Mouse (Mus musculus) MEL (cell line): ENCODE measurements around the gene Srgn. TPM values are rescaled to one million over a fixed set of nuclear protein-coding genes. Genes with fewer than 3 reads are reported as not detected.

Experiments
- DNase-seq: peaks from one replicate; pipeline ENCODE4 v3.0.0; 2011; ENCODE audit warnings: low read depth, low spot score
- H3K27ac ChIP-seq: 2 replicates; pipeline ENCODE4 v1.5.1; 2012; ENCODE audit warnings: low read depth, mild to moderate bottlenecking, control low read depth, low read length, moderate library complexity; ENCODE audit not compliant: control insufficient read depth
- H3K27me3 ChIP-seq, 2 experiments: fragments of 150-350 bp in 1 of 2; sonication (generic) in 1 of 2; 2 replicates each; pipeline ENCODE4 v1.6.1; 2012; ENCODE audit warnings: low read length in 2 of 2, mild to moderate bottlenecking in 2 of 2, improper control_type of control experiment in 1 of 2, moderate library complexity in 1 of 2; ENCODE audit not compliant: insufficient read depth in 2 of 2, control insufficient read depth in 1 of 2
- H3K36me3 ChIP-seq, 2 experiments: 2 replicates each; pipeline ENCODE4 v1.6.1; 2012 to 2014; ENCODE audit warnings: low read length in 2 of 2, improper control_type of control experiment in 1 of 2, inconsistent platforms in 1 of 2, mild to moderate bottlenecking in 1 of 2; ENCODE audit not compliant: insufficient read depth in 2 of 2, control insufficient read depth in 1 of 2
- H3K4me1 ChIP-seq, 2 experiments: fragments of 150-350 bp in 1 of 2; sonication (generic) in 1 of 2; 2 replicates each; pipeline ENCODE4 v1.6.1; 2012; ENCODE audit warnings: low read length in 2 of 2, improper control_type of control experiment in 1 of 2, mild to moderate bottlenecking in 1 of 2; ENCODE audit not compliant: insufficient read depth in 2 of 2, control insufficient read depth in 1 of 2
- H3K4me3 ChIP-seq, 2 experiments: fragments of 150-350 bp in 1 of 2; sonication (generic) in 1 of 2; 2 replicates each; pipeline ENCODE4 v1.5.1; 2012; ENCODE audit warnings: low read depth in 2 of 2, low read length in 2 of 2, mild to moderate bottlenecking in 2 of 2, moderate library complexity in 2 of 2, control low read depth in 1 of 2, improper control_type of control experiment in 1 of 2; ENCODE audit not compliant: control insufficient read depth in 1 of 2, insufficient read depth in 1 of 2
- H3K79me2 ChIP-seq: 2 replicates; pipeline ENCODE4 v1.6.1; 2012; ENCODE audit warnings: mild to moderate bottlenecking, low read length, moderate library complexity; ENCODE audit not compliant: control insufficient read depth, poor library complexity, insufficient read depth
- H3K9ac ChIP-seq: 2 replicates; pipeline ENCODE4 v1.6.1; 2012; ENCODE audit warnings: low read depth, mild to moderate bottlenecking, control low read depth, low read length, moderate library complexity; ENCODE audit not compliant: control insufficient read depth, poor library complexity, severe bottlenecking
- H3K9me3 ChIP-seq: fragments of 150-350 bp; sonication (generic); replicated peaks from 2 replicates; pipeline ENCODE4 v1.6.1; 2012; ENCODE audit warnings: mild to moderate bottlenecking, low read length, improper control_type of control experiment, moderate library complexity; ENCODE audit not compliant: insufficient read depth
- BHLHE40 ChIP-seq: IDR thresholded peaks from 2 replicates; pipeline ENCODE4 v1.6.1; 2012; ENCODE audit warnings: low read depth, mild to moderate bottlenecking, inconsistent platforms, low read length, improper control_type of control experiment, borderline replicate concordance
- E2F4 ChIP-seq: IDR thresholded peaks from 2 replicates; pipeline ENCODE4 v1.6.1; 2011; ENCODE audit warnings: low read depth, low read length, improper control_type of control experiment, borderline replicate concordance
- GABPA ChIP-seq: IDR thresholded peaks from 2 replicates; pipeline ENCODE4 v1.6.1; 2012; ENCODE audit warnings: low read depth, mild to moderate bottlenecking, inconsistent platforms, low read length, improper control_type of control experiment, moderate library complexity
- GATA1 ChIP-seq: IDR thresholded peaks from 2 replicates; pipeline ENCODE4 v1.6.1; 2011; ENCODE audit warnings: low read depth, low read length, improper control_type of control experiment
- JUND ChIP-seq: IDR thresholded peaks from 2 replicates; pipeline ENCODE4 v1.6.1; 2011; ENCODE audit warnings: low read depth, mild to moderate bottlenecking, improper control_type of control experiment, low read length
- MEF2A ChIP-seq: IDR thresholded peaks from 2 replicates; pipeline ENCODE4 v1.6.1; 2014; ENCODE audit warnings: low read depth, mild to moderate bottlenecking, inconsistent platforms, low read length, improper control_type of control experiment; ENCODE audit not compliant: poor library complexity, insufficient replicate concordance, severe bottlenecking; ENCODE audit errors: extremely low read depth
- NELFE ChIP-seq: IDR thresholded peaks from 2 replicates; pipeline ENCODE4 v1.6.1; 2011; ENCODE audit warnings: low read depth, low read length, improper control_type of control experiment
- POLR2A ChIP-seq, 2 experiments: IDR thresholded peaks; 2 replicates each; pipeline ENCODE4 v1.6.1; 2011 to 2012; ENCODE audit warnings: low read length in 2 of 2, mild to moderate bottlenecking in 2 of 2, control low read depth in 1 of 2, improper control_type of control experiment in 1 of 2, low read depth in 1 of 2, moderate library complexity in 1 of 2; ENCODE audit not compliant: control insufficient read depth in 1 of 2, insufficient read depth in 1 of 2, poor library complexity in 1 of 2
- RAD21 ChIP-seq: IDR thresholded peaks from 2 replicates; pipeline ENCODE4 v1.6.1; 2011; ENCODE audit warnings: mild to moderate bottlenecking, low read depth, low read length, improper control_type of control experiment
- RCOR1 ChIP-seq: IDR thresholded peaks from 2 replicates; pipeline ENCODE4 v1.6.1; 2012; ENCODE audit warnings: low read depth, mild to moderate bottlenecking, inconsistent platforms, low read length, improper control_type of control experiment
- TAL1 ChIP-seq: IDR thresholded peaks from 2 replicates; pipeline ENCODE4 v1.6.1; 2012; ENCODE audit warnings: mild to moderate bottlenecking, inconsistent platforms, low read length, moderate library complexity, mixed read lengths
- TBP ChIP-seq: IDR thresholded peaks from 2 replicates; pipeline ENCODE4 v1.8.0; 2011; ENCODE audit warnings: low read depth, low read length, improper control_type of control experiment
- TCF12 ChIP-seq: IDR thresholded peaks from 2 replicates; pipeline ENCODE4 v1.6.1; 2014; ENCODE audit warnings: low read depth, mild to moderate bottlenecking, inconsistent platforms, low read length, improper control_type of control experiment, moderate library complexity
- USF1 ChIP-seq: IDR thresholded peaks from 2 replicates; pipeline ENCODE4 v1.6.1; 2014; ENCODE audit warnings: low read depth, mild to moderate bottlenecking, inconsistent platforms, low read length, improper control_type of control experiment, moderate library complexity
- USF2 ChIP-seq, 2 experiments: IDR thresholded peaks; 2 replicates each; pipeline ENCODE4 v1.6.1; 2011 to 2012; ENCODE audit warnings: improper control_type of control experiment in 2 of 2, low read length in 2 of 2, borderline replicate concordance in 1 of 2, inconsistent platforms in 1 of 2, low read depth in 1 of 2, mild to moderate bottlenecking in 1 of 2; ENCODE audit not compliant: insufficient read depth in 1 of 2
- ZC3H11A ChIP-seq: IDR thresholded peaks from 2 replicates; pipeline ENCODE4 v1.6.1; 2012; ENCODE audit warnings: low read depth, mild to moderate bottlenecking, inconsistent platforms, low read length, improper control_type of control experiment
- ZKSCAN1 ChIP-seq: IDR thresholded peaks from 2 replicates; pipeline ENCODE4 v1.6.1; 2012; ENCODE audit warnings: low read depth, mild to moderate bottlenecking, inconsistent platforms, low read length, improper control_type of control experiment, moderate library complexity
- ZMIZ1 ChIP-seq: IDR thresholded peaks from 2 replicates; pipeline ENCODE4 v1.6.1; 2012; ENCODE audit warnings: low read depth, mild to moderate bottlenecking, inconsistent platforms, low read length, improper control_type of control experiment, moderate library complexity
- polyA plus RNA-seq, 2 experiments: library from polyadenylated mRNA; stranded (reverse) in 1 of 2; unstranded in 1 of 2; fragments of >175 nt in 1 of 2; fragments of >200 nt in 1 of 2; gene quantifications; 2 replicates each; pipeline versions ENCODE4 v1.2.1 to v1.2.4; 2012; ENCODE audit warnings: low replicate concordance in 2 of 2, low read depth in 1 of 2; ENCODE audit not compliant: insufficient read length in 2 of 2, insufficient read depth in 1 of 2, missing spikeins in 1 of 2
- total RNA-seq: library from RNA; depleted of rRNA; stranded (reverse); fragments of 300-350 nt; gene quantifications from 2 replicates; pipeline ENCODE4 v1.2.3, GENCODE M21; 2012; rRNA removed

Srgn gene
- total RNA-seq: 217 and 236 TPM in 2 replicates
- 100 to 1,000 TPM in 1 of 2 experiments, not detected in 1; 164 TPM for polyA plus RNA-seq

DNA sequence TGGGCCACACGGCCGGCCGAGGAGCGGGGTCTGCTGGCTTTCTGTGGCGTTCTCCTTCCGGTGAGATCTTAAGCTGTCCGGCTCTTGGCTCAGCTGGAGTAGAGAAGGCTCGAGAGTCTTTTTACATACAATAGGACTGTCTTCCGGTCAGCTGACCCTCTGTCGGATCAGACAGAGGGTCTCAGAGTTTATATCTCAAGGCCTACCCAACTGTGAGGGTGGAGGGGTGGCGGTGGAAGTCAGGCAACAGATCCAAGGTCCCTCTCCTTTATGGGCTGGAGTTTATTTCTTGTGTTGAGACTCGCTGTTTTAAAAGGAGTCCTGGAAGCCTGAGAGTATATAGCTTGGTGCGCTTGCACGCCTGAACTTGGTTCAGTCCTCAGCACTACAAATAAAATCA lies at the start of gene Srgn:
TSS of gene Srgn (minus strand) at position 101 of the 400 bp plus-strand sequence.
- TF ChIP-seq ZC3H11A (no peak), GABPA (no peak), NELFE (no peak), ZKSCAN1 (no peak), MEF2A (no peak), GATA1 (no peak), E2F4 (no peak), TAL1 (no peak), TBP (no peak), BHLHE40 (no peak), RAD21 (no peak), USF1 (no peak), JUND (no peak), ZMIZ1 (no peak)
- no peak within 1 kb of the TSS for H3K4me3 ChIP-seq
- H3K36me3 ChIP-seq: peaks cover 0 to under 1% of the 10 kb centered on the region in 2 experiments; a peak in 2 of 4 replicates
- peaks cover 0 to 8% of the 10 kb centered on the region in 2 experiments; a peak in 2 of 4 replicates for H3K4me1 ChIP-seq
- no peak for DNase-seq
- H3K27me3 ChIP-seq: no peaks in the 10 kb centered on the region
- no peak within 1 kb of the TSS for H3K27ac ChIP-seq
- no peaks in the 10 kb centered on the region for H3K79me2 ChIP-seq
- H3K9ac ChIP-seq: no peak within 1 kb of the TSS
- no peaks in the 10 kb centered on the region for H3K9me3 ChIP-seq

DNA sequence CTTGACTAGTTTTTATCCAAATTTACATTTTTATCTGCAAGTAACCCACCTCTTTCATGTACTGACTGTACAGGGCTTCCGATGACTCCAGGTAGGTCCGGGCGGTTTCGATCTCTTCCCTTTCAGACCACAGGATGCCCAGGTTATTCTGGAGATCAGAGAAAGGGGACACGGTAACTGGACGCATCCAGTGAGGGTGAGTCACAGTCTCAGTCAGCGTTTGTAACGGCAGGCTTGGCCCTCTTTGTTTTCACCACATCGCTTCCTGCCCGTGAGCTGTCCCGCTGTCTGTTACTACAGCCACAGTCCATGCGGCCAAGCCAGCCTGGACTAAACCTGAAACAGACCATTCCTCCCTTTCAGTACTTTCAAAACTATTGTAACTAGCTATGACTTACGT lies 47.8 kb upstream of the Srgn start:
- H3K79me2 ChIP-seq: peaks cover 13% of the 10 kb centered on the region
- no peak overlapping the region for H3K9ac ChIP-seq
- H3K27me3 ChIP-seq: no peaks in the 10 kb centered on the region
- H3K36me3 ChIP-seq: peaks cover 6 to 28% of the 10 kb centered on the region in 2 experiments
- peaks cover 3 to 7% of the 10 kb centered on the region in 2 experiments for H3K4me1 ChIP-seq
- no peak for DNase-seq
- H3K27ac ChIP-seq: no peak overlapping the region
- TF ChIP-seq POLR2A (IDR thresholded peaks at IDR 0.05; ENCODE audit: control insufficient read depth in 1 of 2, insufficient read depth in 1 of 2, low read depth in 1 of 2, low read length in 2 of 2, poor library complexity in 1 of 2): no peak
- no peak for TF ChIP-seq RCOR1
- no peak for TF ChIP-seq ZKSCAN1
- TF ChIP-seq RAD21: no peak
- no peak for TF ChIP-seq E2F4
- TF ChIP-seq BHLHE40: no peak
- no peak for TF ChIP-seq JUND
- no peak for TF ChIP-seq ZMIZ1
- TF ChIP-seq TCF12: no peak
- no peak for TF ChIP-seq USF2 (IDR thresholded peaks at IDR 0.05; ENCODE audit: borderline replicate concordance in 1 of 2, insufficient read depth in 1 of 2, low read depth in 1 of 2, low read length in 2 of 2)
- no peak overlapping the region for H3K4me3 ChIP-seq
- H3K9me3 ChIP-seq: no peaks in the 10 kb centered on the region
